Mouse (Mus musculus): Measurements from ENCODE around the gene Sema4c.

The Sema4c gene

GRCm38 (mm10) chr1:36558031-36558993 lies at the start of gene Sema4c:
Sema4c (minus strand) TSS chr1:36558349.
- peak; percentile 77 for DNase-seq

- no peak for DNase-seq
Observed at GRCm38 (mm10) chr1:36606951-36607350, 48.8 kb upstream of the Sema4c start.

- no peak for DNase-seq
Observed at GRCm38 (mm10) chr1:36604254-36605156, 46.4 kb upstream of the Sema4c start.

GRCm38 (mm10) chr1:36603361-36603760 lies 45.2 kb upstream of the Sema4c start:
- DNase-seq: no peak

GRCm38 (mm10) chr1:36602271-36602670 lies 44.1 kb upstream of the Sema4c start:
- DNase-seq: no peak

GRCm38 (mm10) chr1:36598411-36598810 lies 40.3 kb upstream of the Sema4c start:
- no peak for DNase-seq

- peak; percentile 35 for DNase-seq
Observed at GRCm38 (mm10) chr1:36596114-36596513, 38.0 kb upstream of the Sema4c start.

GRCm38 (mm10) chr1:36595167-36595931 lies 37.2 kb upstream of the Sema4c start:
- DNase-seq: no peak

- no peak for DNase-seq
Observed at GRCm38 (mm10) chr1:36593099-36593498, 35.0 kb upstream of the Sema4c start.

- no peak for DNase-seq
Observed at GRCm38 (mm10) chr1:36591408-36591807, 33.3 kb upstream of the Sema4c start.

- DNase-seq: no peak
Observed at GRCm38 (mm10) chr1:36590664-36591063, 32.5 kb upstream of the Sema4c start.

- DNase-seq: peak; percentile 67
Observed at GRCm38 (mm10) chr1:36589486-36589885, 31.3 kb upstream of the Sema4c start.

- DNase-seq: no peak
Observed at GRCm38 (mm10) chr1:36588476-36589450, 30.6 kb upstream of the Sema4c start.

- no peak for DNase-seq
Observed at GRCm38 (mm10) chr1:36587860-36588259, 29.7 kb upstream of the Sema4c start.

- DNase-seq: no peak
Observed at GRCm38 (mm10) chr1:36586288-36586687, 28.1 kb upstream of the Sema4c start.

- no peak for DNase-seq
Observed at GRCm38 (mm10) chr1:36583408-36584116, 25.4 kb upstream of the Sema4c start.

GRCm38 (mm10) chr1:36582211-36582610 lies 24.1 kb upstream of the Sema4c start:
- no peak for DNase-seq

- no peak for DNase-seq
Observed at GRCm38 (mm10) chr1:36581260-36581659, 23.1 kb upstream of the Sema4c start.

- peak; percentile 83 for DNase-seq
Observed at GRCm38 (mm10) chr1:36580384-36581207, 22.4 kb upstream of the Sema4c start.

GRCm38 (mm10) chr1:36579974-36580383 lies 21.8 kb upstream of the Sema4c start:
- DNase-seq: peak; percentile 60
